Mouse (Mus musculus) spleen, embryonic (tissue): ENCODE measurements around the gene Herc6.

ENCODE experiments used
- CTCF ChIA-PET: fragments of 350-600 bp; sonication (Branson Sonifier 250); formaldehyde crosslinking; loops from one replicate; lab custom pipeline; 2022; lab: Charles Lee

The Herc6 gene

DNA sequence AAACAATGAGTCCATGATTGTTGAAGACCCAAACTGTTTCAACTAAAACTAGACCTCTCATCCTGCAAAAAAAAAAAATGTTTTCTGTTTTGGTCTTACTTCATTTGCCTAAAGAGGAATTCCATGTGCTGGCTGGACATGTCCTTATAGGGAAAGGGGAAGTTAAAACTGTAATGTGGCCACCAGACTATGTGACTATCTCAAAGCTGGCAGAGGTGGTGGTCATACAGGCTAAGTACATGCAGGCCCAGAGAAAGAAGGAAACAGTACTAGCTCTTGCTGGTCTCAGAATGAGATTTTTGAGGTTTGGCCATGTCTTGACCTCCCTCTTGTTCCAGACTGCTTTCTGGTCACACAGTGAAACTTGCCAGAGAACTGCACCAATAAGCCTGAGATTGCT is 9.2 kb upstream of the Herc6 start:
- CTCF ChIA-PET = interaction anchor here (1.1 kb wide), 1 partner anchor 37 kb away, joined by 4 read pairs; the partner anchor contains the start of gene Ppm1k

GRCm38 (mm10) chr6:57581595-57581994 is 795 bp downstream of the Herc6 start:
- CTCF ChIA-PET = interaction anchor here (0.6 kb wide), 1 partner anchor 31 kb away, joined by 3 read pairs; no protein-coding TSS in a partner anchor

GRCm38 (mm10) chr6:57582356-57582755 is 1.6 kb downstream of the Herc6 start:
- CTCF ChIA-PET = no interaction called here

- CTCF ChIA-PET = no interaction called here
Measured at GRCm38 (mm10) chr6:57605546-57606307, 24.9 kb downstream of the Herc6 start.

DNA sequence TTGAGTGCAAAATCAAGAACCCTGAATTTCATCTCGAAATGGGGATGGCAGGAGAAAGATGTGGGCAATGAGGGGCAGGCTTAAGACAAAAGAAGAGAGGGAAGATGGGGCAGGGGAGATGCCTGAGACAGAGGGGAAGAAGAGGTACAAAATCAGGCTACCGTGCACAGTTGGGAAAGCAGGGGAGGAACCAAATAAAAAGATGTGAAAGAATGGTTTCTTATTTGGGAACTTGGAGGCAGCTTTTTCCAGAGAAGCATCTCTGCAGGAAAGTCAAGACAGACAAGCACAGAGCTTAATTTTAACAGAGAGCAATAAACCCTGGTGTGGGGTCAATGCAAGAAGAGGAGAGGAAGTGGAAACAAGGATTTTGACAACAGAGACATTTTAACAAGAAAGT is 27.2 kb downstream of the Herc6 start:
- CTCF ChIA-PET = no interaction called here

DNA sequence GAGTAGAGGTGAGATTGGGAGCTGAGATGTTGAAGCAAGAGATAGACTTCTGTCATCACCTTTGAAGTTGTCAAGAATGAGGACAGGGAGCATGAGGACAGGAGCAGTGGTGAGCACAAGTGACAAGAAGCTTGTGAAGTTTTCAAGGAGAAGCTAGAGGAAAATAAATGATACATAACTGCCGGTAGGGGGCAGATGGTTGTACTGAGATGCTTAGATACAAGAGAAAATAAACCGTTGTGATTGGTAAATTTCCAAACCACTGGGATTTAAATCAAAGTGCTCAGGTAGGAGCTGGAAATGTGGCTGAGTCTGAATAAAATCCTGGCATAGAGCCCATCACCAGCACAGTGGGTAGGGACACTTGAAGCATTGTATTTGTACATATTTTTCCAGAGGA is 28.8 kb downstream of the Herc6 start:
- CTCF ChIA-PET = no interaction called here

DNA sequence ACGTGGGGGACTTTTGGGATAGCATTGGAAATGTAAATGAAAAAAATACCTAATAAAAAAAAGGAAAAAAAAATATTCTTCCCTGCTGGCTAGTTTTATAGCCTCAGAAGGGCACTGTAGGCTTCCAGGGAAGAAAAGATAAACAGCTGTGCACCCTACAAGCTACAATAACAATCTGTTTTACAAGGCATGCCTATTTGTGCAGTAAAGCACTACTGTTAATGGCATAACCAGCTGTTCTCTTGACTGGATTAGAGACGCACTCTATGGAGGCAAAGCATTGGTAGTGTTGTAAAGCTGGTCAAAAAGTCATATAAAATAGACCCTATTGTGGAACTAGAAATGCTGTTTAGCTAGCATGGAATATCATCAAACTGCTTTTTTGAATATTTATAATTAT is 35.0 kb downstream of the Herc6 start:
- CTCF ChIA-PET = no interaction called here

- CTCF ChIA-PET = no interaction called here
Measured at GRCm38 (mm10) chr6:57639531-57639930, 58.7 kb downstream of the Herc6 start.

GRCm38 (mm10) chr6:57641789-57642188 is 61.0 kb downstream of the Herc6 start:
- CTCF ChIA-PET = no interaction called here

DNA sequence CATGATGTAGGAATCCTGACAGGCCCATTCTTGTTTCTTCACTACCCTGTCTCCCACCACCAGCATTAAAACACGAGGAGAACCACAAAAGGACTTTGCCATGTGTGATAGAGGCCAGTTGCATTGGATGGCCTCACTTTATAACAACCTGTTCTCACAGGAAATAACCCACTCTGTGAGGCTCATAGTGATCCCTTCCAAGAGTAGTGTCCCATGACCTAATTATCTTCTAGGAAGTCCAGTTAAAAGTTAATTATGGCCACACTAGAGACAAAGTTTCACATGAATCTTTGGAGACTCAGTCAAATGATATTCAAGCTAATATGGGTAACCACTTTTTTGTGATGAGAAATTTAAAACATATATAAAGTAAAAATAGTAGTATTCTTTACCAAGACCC is 66.5 kb downstream of the Herc6 start:
- CTCF ChIA-PET = no interaction called here

- CTCF ChIA-PET = no interaction called here
Measured at GRCm38 (mm10) chr6:57661295-57661694, 80.5 kb downstream of the Herc6 start.

- CTCF ChIA-PET = no interaction called here
Measured at GRCm38 (mm10) chr6:57684156-57684555, 103.4 kb downstream of the Herc6 start.

- CTCF ChIA-PET = no interaction called here
Measured at GRCm38 (mm10) chr6:57691467-57692261, 110.9 kb downstream of the Herc6 start, which contains the start of gene Pyurf. Gene Pyurf, minus strand, starts transcription at chr6:57692078.

- CTCF ChIA-PET = no interaction called here
Measured at GRCm38 (mm10) chr6:57693116-57693515, 112.3 kb downstream of the Herc6 start.

DNA sequence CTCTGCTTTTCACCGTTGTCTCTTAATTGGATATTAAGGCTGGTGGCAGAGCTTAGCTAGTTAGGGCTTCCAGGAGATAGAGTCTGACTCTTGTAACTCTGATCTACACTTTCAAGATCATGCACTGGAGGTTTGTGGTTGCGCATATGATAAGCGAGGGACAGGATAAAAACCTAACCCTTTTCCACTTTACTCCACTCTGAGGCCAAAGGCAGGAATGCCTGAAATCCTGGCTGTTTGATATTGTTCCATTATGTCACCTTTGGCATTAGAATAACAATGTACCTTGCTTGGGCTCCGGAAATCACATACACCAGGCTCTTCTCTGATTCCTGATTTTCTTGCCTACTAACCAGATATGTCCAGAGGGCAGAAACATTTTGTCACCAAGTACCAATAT is 120.9 kb downstream of the Herc6 start:
- CTCF ChIA-PET = no interaction called here

DNA sequence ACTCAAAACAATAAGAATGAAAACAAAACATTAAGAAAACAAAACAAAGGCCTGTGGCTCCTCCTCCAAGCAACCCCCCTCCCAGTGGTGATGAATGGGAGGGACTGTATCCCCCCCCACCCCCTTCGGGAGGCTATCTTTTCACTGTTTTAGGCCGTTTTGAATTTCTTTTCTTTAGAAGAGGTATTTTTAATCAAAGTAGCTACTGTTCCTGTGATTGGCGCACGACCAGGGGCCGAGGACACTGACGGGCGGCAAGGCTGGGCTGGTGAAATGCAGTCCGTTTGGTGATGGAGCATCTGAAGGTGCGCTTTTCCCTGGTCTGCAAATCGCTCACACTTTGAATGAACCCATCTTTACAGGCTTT is 121.6 kb downstream of the Herc6 start, which contains the start of gene Lancl2:
Lancl2 (plus strand) TSS at position 165 of the 367 bp plus-strand sequence.
- CTCF ChIA-PET = no interaction called here

DNA sequence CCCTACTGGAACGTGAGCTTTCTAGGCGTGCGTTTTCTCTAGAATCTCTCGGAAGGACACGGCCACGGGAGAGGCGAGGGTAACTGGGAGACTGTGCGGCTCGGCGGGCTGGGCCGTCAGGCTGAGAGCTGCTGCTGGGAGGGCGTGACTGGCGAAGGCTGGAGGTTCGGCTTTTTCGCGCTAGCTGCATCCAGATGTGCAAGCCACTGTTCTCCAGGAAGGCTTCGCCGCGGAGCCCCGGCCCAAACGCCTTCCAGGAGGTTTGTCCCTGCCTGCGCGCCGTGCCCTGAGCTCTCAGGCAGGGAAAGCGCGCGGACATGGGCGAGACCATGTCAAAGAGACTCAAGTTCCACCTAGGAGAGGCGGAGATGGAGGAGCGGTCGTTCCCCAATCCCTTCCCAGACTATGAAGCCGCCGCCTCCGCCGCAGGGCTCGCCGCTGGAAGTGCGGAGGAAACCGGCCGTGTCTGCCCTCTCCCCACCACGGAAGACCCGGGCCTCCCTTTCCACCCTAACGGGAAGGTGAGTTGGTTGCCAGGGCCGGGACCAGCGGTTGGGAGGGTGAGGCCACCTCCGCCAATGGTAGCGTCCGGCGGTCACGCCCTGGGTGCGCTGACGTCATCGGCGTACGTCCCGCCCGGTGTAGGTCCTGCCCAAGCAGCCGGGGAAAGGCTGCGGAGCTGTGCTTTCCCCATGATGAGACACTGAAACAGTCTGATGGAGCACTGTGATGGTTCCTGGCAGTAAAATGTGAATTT is 122.1 kb downstream of the Herc6 start:
- CTCF ChIA-PET = no interaction called here

DNA sequence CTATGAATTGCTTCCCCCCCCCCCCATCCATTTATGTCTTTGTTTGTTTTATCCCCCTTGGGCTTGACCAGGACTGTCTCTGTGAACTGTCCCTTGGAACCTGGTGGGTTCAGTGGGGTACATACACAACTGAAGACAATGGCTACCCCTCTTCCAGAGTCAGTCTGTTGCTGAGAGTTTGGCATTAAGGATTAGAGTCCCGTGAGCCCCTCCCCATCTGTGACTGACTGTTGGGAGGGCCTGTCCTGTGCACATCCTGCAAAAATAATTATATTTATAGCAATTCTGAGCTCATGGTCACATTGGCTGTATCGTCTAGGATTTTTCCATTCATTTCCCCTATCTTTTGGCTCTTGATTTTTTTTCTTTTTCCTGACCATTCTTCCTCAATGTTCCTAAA is 122.9 kb downstream of the Herc6 start:
- CTCF ChIA-PET = no interaction called here

DNA sequence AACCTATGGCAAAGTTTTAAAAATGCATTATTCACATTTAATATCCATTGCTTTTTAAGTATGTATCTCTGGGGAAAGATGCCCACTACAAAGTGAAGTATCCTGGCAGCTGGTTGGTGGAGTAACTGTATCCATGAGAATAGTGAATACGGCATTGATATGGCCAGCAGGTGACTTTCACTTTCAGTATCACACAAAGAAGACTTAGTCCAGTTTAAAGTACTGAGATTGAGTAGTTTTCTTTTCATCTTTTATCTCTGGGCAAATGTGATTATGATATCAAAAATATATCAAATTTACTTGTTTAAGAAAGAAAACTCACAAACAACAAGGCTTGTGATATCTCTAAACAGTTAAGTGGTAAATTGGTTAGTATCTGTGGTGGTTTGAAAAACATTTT is 125.9 kb downstream of the Herc6 start:
- CTCF ChIA-PET = no interaction called here

GRCm38 (mm10) chr6:57711726-57712125 is 130.9 kb downstream of the Herc6 start:
- CTCF ChIA-PET = no interaction called here
